Mouse (Mus musculus) hindbrain, embryonic 12.5 days (tissue): ENCODE results near the gene Ppia. TPM values are rescaled to one million over a fixed set of nuclear protein-coding genes. Genes with fewer than 3 reads are reported as not detected.
"Not testable (repeated sequence)": the region's sequence is repeated elsewhere in the genome, so short reads cannot be mapped to it uniquely, and the experiment has no call there.

ENCODE experiments used
- ATAC-seq: fragments of 200-750 bp; cut with Nextera tagmentation; 2 replicates; pipeline ENCODE4 v1.8.0; 2017; ENCODE audit warnings: moderate TSS enrichment; ENCODE audit not compliant: low FRiP score
- H3K27ac ChIP-seq: fragments of 300-500 bp; sonication (generic); 2 replicates; pipeline ENCODE4 v1.5.1; 2016; ENCODE audit warnings: mild to moderate bottlenecking
- H3K27me3 ChIP-seq: fragments of 300-500 bp; sonication (generic); 2 replicates; pipeline ENCODE4 v1.6.1; 2016; ENCODE audit warnings: mild to moderate bottlenecking
- H3K36me3 ChIP-seq: fragments of 300-500 bp; sonication (generic); 2 replicates; pipeline ENCODE4 v1.6.1; 2016; ENCODE audit warnings: mild to moderate bottlenecking
- H3K4me1 ChIP-seq: fragments of 300-500 bp; sonication (generic); 2 replicates; pipeline ENCODE4 v1.6.1; 2016
- H3K4me2 ChIP-seq: fragments of 300-500 bp; sonication (generic); replicated peaks from 2 replicates; pipeline ENCODE4 v1.6.1; 2016; ENCODE audit warnings: mild to moderate bottlenecking
- H3K4me3 ChIP-seq: fragments of 300-500 bp; sonication (generic); 2 replicates; pipeline ENCODE4 v1.5.1; 2016; ENCODE audit warnings: mild to moderate bottlenecking
- H3K9ac ChIP-seq: fragments of 300-500 bp; sonication (generic); 2 replicates; pipeline ENCODE4 v1.6.1; 2016; ENCODE audit warnings: mild to moderate bottlenecking, moderate library complexity
- H3K9me3 ChIP-seq: fragments of 300-500 bp; sonication (generic); replicated peaks from 2 replicates; pipeline ENCODE4 v1.6.1; 2016; ENCODE audit warnings: mild to moderate bottlenecking
- WGBS: fragments of 180-500 bp; shearing (Covaris S2); methylation state at CpG from one replicate; pipeline ENCODE4 v1.1.7; 2016; 5-methylcytosine and 5-hydroxymethylcytosine counted together
- polyA plus RNA-seq: library from polyadenylated mRNA; unstranded; fragments of >200 nt; fragmentation: Nextera tagmentation; extraction: Ambion mirVana; gene quantifications from 2 replicates; pipeline ENCODE4 v1.2.1, GENCODE M21; 2016

Gene Ppia
- polyA plus RNA-seq, 1 experiment from 2014 or later: 4,164 TPM

DNA sequence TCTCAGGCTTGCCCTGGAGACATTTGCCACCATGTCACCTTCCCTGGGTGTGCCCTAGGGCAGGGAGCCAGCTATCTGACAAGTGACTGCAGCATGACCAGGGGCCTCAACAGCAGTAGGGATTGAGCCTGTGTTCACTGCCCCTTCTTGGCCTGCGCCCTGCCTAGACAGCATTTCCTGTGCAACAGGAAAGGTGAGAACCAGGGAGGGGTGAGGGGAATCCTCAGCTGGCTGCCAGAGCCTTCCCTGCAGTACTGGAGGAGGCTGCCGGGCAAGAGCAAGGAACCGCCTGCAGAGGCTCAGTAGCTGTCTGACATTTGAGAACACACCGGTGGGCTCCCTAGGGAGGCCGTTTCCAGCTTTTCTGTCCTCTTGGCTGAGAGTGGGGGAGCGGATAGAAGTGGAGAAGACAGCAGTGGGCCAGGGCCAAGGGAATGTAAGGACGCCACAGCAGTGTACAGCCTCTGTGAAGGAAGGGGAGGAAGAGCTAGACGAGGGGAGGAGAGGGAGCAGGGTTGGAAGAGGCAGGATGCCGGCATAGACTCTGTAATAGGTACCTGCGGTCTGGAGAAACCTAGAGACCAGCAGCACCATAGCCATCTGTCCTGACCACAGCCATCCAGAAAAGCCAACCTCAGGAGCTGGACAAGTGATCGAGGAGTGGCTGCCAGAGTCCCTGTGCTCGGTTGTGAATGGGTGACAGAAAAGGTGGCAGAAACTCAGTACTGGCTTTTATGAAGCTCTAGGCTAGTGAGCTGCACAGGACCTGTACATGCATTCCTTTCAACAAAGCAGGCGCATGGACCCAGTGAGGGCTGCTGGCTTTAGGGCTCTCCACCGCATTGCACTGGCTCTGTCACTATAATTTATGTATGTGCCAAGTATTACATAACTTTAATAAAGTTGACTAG lies 8.7 kb upstream of the Ppia start:
- peaks cover 56% of the 10 kb centered on the region for H3K36me3 ChIP-seq

GRCm38 (mm10) chr11:6407162-6407621 lies 8.1 kb upstream of the Ppia start:
- Histone ChIP-seq H3K9ac (no peak overlapping the region), H3K9me3 (no peaks in the 10 kb centered on the region), H3K4me3 (no peak overlapping the region), H3K4me1 (peaks cover 21% of the 10 kb centered on the region), H3K27ac (peak overlapping the region; percentile 79), H3K27me3 (no peaks in the 10 kb centered on the region), H3K36me3 (peaks cover 49% of the 10 kb centered on the region), H3K4me2 (0 out of 2 replicates have a peak overlapping the region, but pooled peaks have one; percentile 4)
- no peak for ATAC-seq
- 83% methylated on average over 3 of the region's 3 CpGs for WGBS

More for the DNA sequence above, 8.7 kb upstream of the Ppia start:
- Histone ChIP-seq H3K4me1 (peaks cover 21% of the 10 kb centered on the region), H3K4me2 (0 out of 2 replicates have a peak overlapping the region, but pooled peaks have one; percentile 4), H3K9me3 (no peaks in the 10 kb centered on the region), H3K9ac (no peak overlapping the region), H3K27me3 (no peaks in the 10 kb centered on the region), H3K27ac (peak overlapping the region; percentile 79), H3K4me3 (no peak overlapping the region)
- WGBS: 47% methylated on average over 14 of the region's 14 CpGs
- ATAC-seq: 0 out of 2 replicates have a peak, but pooled peaks have one; percentile 21

DNA sequence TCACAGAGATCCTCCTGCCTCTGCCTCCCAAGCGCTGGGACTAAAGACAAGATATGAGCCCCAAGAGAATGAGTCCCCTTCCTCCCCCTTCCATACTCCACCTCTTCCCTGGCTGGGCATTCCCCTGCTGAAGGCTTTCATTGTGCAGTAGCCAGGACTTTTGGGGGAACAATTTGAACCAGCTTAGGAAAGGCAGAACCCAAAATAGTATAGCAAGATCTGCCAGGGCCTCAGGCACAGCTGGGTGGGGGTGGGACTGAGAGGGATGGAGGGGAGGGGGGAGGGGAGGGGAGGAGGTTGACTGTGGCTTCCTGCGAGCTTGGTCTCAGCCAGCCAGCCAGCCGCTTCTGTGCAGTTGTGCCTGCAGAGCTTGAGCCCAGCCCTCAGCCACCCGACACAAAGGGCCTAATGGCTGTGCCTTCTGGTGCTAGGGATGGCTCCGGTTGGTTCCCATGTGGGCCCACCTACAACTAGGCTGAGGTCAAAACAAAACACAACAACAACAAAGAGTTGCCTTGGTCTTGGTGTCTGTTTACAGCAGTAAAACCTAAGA lies 5.1 kb upstream of the Ppia start:
- Histone ChIP-seq H3K4me2 (no peak overlapping the region), H3K9me3 (no peaks in the 10 kb centered on the region), H3K4me1 (peaks cover 27% of the 10 kb centered on the region), H3K27ac (no peak overlapping the region), H3K9ac (no peak overlapping the region), H3K27me3 (no peaks in the 10 kb centered on the region), H3K36me3 (peaks cover 20% of the 10 kb centered on the region), H3K4me3 (no peak overlapping the region)
- no peak for ATAC-seq
- 39% methylated on average over 5 of the region's 5 CpGs for WGBS

DNA sequence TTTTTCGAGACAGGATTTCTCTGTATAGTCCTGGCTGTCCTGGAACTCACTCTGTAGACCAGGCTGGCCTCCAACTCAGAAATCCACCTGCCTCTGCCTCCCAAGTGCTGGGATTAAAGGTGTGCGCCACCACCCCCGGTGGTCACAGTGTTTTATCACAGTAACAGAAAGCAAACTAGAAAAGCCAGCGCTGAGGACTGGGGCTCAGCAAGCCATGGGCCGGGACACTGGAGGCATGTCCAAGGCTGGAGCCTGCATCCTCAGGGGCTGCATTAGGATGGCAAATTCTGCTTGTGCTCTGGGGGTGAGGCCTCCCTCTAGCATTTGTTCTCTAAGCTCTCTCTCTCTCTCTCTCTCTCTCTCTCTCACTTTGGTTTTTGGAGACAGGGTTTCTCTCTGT lies 4.5 kb upstream of the Ppia start:
- H3K27ac ChIP-seq, H3K9me3 ChIP-seq, ATAC-seq, H3K4me2 ChIP-seq, H3K4me3 ChIP-seq, H3K27me3 ChIP-seq, H3K9ac ChIP-seq: not testable (repeated sequence)
- Histone ChIP-seq H3K36me3 (0 out of 2 replicates have a peak, but pooled peaks cover 14% of the 10 kb centered on the region), H3K4me1 (peaks cover 23% of the 10 kb centered on the region)
- 92% methylated on average over 5 of the region's 5 CpGs for WGBS

DNA sequence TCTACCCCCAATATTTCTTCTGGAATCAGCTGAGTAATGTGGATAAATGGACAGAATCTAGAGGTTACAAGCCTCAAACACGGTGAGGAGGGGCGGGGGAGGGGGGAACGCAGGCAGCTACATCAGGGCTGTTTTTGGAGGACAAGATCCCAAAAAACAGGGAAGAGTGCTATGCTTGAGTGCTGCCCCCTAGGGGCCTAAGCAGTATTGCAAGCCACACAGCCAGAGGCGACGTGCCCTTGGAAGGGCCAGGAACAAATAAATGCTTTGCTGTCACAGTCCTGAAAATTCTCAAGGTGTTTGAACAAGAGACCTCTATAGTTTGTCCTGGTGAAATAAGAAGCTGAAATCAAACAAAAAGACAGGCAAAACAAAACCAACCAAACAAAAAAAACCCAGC lies 3.6 kb upstream of the Ppia start:
- 6% methylated on average over 5 of the region's 5 CpGs for WGBS
- no peak overlapping the region for H3K9ac ChIP-seq
- peaks cover 14% of the 10 kb centered on the region for H3K4me1 ChIP-seq
- H3K9me3 ChIP-seq: no peaks in the 10 kb centered on the region
- H3K27me3 ChIP-seq: no peaks in the 10 kb centered on the region
- H3K4me3 ChIP-seq: no peak overlapping the region
- no peak overlapping the region for H3K27ac ChIP-seq
- 0 out of 2 replicates have a peak, but pooled peaks cover 4% of the 10 kb centered on the region for H3K36me3 ChIP-seq
- no peak for ATAC-seq
- no peak overlapping the region for H3K4me2 ChIP-seq

DNA sequence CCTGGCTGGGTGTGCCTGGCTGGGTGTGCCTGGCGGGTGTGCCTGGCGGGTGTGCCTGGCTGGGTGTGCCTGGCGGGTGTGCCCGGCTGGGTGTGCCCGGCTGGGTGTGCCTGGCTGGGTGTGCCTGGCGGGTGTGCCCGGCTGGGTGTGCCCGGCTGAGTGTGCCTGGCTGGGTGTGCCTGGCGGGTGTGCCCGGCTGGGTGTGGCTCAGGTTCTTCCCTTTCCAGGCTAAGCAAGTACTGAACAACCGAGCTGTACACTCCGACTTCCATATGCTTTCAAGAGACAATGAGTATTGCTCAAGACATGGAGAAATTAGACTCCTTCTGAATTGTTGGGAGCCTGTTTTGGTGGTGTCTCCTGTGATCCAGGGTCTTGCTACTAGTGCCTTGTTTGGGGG lies 2.0 kb upstream of the Ppia start:
- peaks cover 23% of the 10 kb centered on the region for H3K4me1 ChIP-seq
- no peak overlapping the region for H3K27ac ChIP-seq
- WGBS: 96% methylated on average over 10 of the region's 12 CpGs
- no peaks in the 10 kb centered on the region for H3K9me3 ChIP-seq
- H3K4me2 ChIP-seq: no peak overlapping the region
- no peak for ATAC-seq
- no peak overlapping the region for H3K4me3 ChIP-seq
- H3K27me3 ChIP-seq: no peaks in the 10 kb centered on the region
- H3K9ac ChIP-seq: no peak overlapping the region
- peaks cover 1% of the 10 kb centered on the region; the same call in 1 of the 2 replicates for H3K36me3 ChIP-seq

GRCm38 (mm10) chr11:6415551-6416404 lies 535 bp downstream of the Ppia start:
- Histone ChIP-seq H3K27me3 (no peaks in the 10 kb centered on the region), H3K9me3 (no peaks in the 10 kb centered on the region), H3K4me3 (peak overlapping the region; percentile 84), H3K9ac (peak overlapping the region; percentile 90), H3K4me1 (peaks cover 25% of the 10 kb centered on the region), H3K4me2 (peak overlapping the region; percentile 84), H3K27ac (peak overlapping the region; percentile 97), H3K36me3 (peaks cover 23% of the 10 kb centered on the region)
- peak; percentile 96 for ATAC-seq
- under 1% methylated on average over 98 of the region's 102 CpGs for WGBS

- Histone ChIP-seq H3K36me3 (peaks cover 27% of the 10 kb centered on the region), H3K4me1 (peaks cover 25% of the 10 kb centered on the region), H3K4me3 (peak overlapping the region; percentile 84), H3K9me3 (no peaks in the 10 kb centered on the region), H3K27me3 (no peaks in the 10 kb centered on the region), H3K4me2 (peak overlapping the region; percentile 84), H3K9ac (peak overlapping the region; percentile 90), H3K27ac (peak overlapping the region; percentile 97)
- peak; percentile 60 for ATAC-seq
- 1% methylated on average over 30 of the region's 30 CpGs for WGBS
Measured at GRCm38 (mm10) chr11:6416405-6417034, 1.3 kb downstream of the Ppia start.

- Histone ChIP-seq H3K9ac (peak overlapping the region; percentile 90), H3K4me3 (peak overlapping the region; percentile 84), H3K9me3 (no peaks in the 10 kb centered on the region), H3K27me3 (no peaks in the 10 kb centered on the region), H3K27ac (peak overlapping the region; percentile 97; the same call in 1 of the 2 replicates), H3K4me2 (peak overlapping the region; percentile 84), H3K4me1 (peaks cover 25% of the 10 kb centered on the region), H3K36me3 (peaks cover 31% of the 10 kb centered on the region)
- no peak for ATAC-seq
- 45% methylated on average over 2 of the region's 2 CpGs for WGBS
Measured at GRCm38 (mm10) chr11:6417069-6417468, 1.8 kb downstream of the Ppia start.

DNA sequence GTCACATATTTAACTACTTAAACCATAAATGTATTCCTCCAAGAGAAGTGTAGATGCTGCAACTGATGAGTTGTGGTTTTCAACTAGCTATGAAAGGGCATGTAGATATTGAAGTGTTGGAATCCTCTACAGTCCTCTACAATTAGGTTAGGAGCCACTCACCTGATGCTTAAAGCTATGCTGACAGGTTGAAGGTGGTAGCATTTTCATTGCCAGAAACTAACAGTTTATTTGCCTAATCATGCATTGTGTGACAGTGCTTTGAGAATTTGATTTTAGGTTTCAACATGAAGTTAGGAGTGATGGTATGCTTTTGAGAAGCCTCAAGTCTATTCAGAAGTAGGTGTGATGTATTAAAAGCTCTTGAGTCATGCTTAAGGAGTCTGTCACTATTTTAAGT lies 2.2 kb downstream of the Ppia start:
- Histone ChIP-seq H3K9me3 (no peaks in the 10 kb centered on the region), H3K27me3 (no peaks in the 10 kb centered on the region), H3K36me3 (peaks cover 31% of the 10 kb centered on the region), H3K27ac (no peak overlapping the region), H3K4me3 (peak overlapping the region; percentile 84), H3K4me1 (peaks cover 25% of the 10 kb centered on the region), H3K9ac (0 out of 2 replicates have a peak overlapping the region, but pooled peaks have one; percentile 90), H3K4me2 (peak overlapping the region; percentile 84)
- ATAC-seq: no peak

DNA sequence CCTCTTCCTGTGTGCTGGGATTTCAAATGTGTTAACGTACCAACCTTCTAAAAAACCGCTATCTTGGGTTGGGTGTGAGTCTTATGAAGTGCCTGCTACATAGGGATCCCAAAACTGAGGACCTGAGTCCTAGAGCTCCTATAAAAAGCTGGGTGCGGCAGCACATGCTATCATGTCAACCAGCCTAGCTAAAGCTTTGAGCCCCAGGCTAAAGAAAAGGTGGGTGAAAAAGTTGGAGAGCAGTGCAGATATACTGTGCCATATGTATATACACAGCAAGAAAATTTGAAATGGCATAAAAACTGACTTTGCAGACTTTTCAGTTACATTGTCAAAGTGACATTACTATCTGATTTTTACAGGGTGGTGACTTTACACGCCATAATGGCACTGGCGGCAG lies 3.5 kb downstream of the Ppia start:
- WGBS: 90% methylated on average over 5 of the region's 5 CpGs
- H3K4me3 ChIP-seq: no peak overlapping the region
- H3K27ac ChIP-seq: peak overlapping the region; percentile 30; the same call in 1 of the 2 replicates
- H3K4me2 ChIP-seq: peak overlapping the region; percentile 30; the same call in 1 of the 2 replicates
- H3K27me3 ChIP-seq: no peaks in the 10 kb centered on the region
- H3K4me1 ChIP-seq: peaks cover 25% of the 10 kb centered on the region
- no peak for ATAC-seq
- H3K9ac ChIP-seq: no peak overlapping the region
- H3K9me3 ChIP-seq: no peaks in the 10 kb centered on the region
- H3K36me3 ChIP-seq: peaks cover 44% of the 10 kb centered on the region
